Mouse (Mus musculus) liver, embryonic 14.5 days (tissue): ENCODE data around the gene Tsen34.

Experiments used
- CTCF ChIP-seq: IDR thresholded peaks from 2 replicates; pipeline ENCODE4 v1.5.1; 2016; ENCODE audit warnings: antibody characterized with exemption, low read depth, control low read depth
- EP300 ChIP-seq: IDR thresholded peaks from 2 replicates; pipeline ENCODE4 v1.6.1; 2016; ENCODE audit warnings: antibody characterized with exemption, low read depth

DNA sequence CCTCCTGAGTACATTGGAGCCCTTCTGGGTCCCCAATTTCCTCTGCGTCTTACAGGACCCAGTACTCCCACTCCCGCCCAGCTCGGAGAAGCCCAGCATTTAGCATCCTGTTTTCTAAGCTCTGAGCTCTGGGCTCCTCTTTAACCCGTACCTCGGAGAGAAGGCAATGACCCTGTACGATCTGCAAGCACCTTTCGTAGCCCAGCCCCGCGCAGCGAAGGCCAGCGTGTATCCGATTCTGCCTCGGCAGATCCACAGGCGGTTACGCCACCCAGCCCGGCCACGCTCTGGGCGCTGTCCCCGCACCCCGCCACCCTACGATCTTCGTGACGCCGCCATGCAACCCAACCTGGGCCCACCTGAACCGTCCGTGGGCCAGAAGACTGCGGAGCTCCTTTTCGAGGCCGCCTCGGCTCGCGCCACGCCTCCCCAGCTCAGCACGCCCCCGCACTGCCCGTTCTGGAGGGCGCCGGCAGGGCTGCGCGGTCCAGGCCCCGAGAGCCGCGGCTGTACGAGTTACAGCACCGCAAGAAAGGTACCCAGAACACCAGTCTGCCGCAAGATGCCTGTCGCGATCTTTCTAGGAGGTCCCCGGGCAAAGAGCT, at the start of gene Tsen34:
- no peak; the same call in 1 of the 2 replicates for TF ChIP-seq CTCF
- no peak for TF ChIP-seq EP300
